Mouse (Mus musculus) stomach, embryonic 14.5 days (tissue): ENCODE results near the gene Ctdnep1. TPM values are rescaled to one million over a fixed set of nuclear protein-coding genes. Genes with fewer than 3 reads are reported as not detected.
"Not testable (repeated sequence)": the region's sequence is repeated elsewhere in the genome, so short reads cannot be mapped to it uniquely, and the experiment has no call there.

Experiments used
- ATAC-seq: fragments of 200-750 bp; cut with Nextera tagmentation; 2 replicates; pipeline ENCODE4 v1.8.0; 2017; ENCODE audit warnings: low read depth, moderate TSS enrichment; ENCODE audit not compliant: insufficient number of reproducible peaks, insufficient read depth, low FRiP score
- H3K27ac ChIP-seq: fragments of 300-500 bp; sonication (generic); 2 replicates; pipeline ENCODE4 v1.5.1; 2014; ENCODE audit warnings: mild to moderate bottlenecking, low read length, moderate library complexity, mixed read lengths
- H3K27me3 ChIP-seq: fragments of 300-500 bp; sonication (generic); 2 replicates; pipeline ENCODE4 v1.6.1; 2014; ENCODE audit warnings: low read length, control low read depth, mixed read lengths; ENCODE audit not compliant: control insufficient read depth, insufficient read depth
- H3K36me3 ChIP-seq: fragments of 300-500 bp; sonication (generic); 2 replicates; pipeline ENCODE4 v1.6.1; 2014; ENCODE audit warnings: mild to moderate bottlenecking, control low read depth, low read length, moderate library complexity, mixed read lengths; ENCODE audit not compliant: control insufficient read depth, insufficient read depth
- H3K4me1 ChIP-seq: fragments of 300-500 bp; sonication (generic); 2 replicates; pipeline ENCODE4 v1.6.1; 2014; ENCODE audit warnings: low read length, control low read depth, mixed read lengths; ENCODE audit not compliant: control insufficient read depth, insufficient read depth
- H3K4me2 ChIP-seq: fragments of 300-500 bp; sonication (generic); replicated peaks from 2 replicates; pipeline ENCODE4 v1.6.1; 2014; ENCODE audit warnings: low read depth, low read length, control low read depth
- H3K4me3 ChIP-seq: fragments of 300-500 bp; sonication (generic); 2 replicates; pipeline ENCODE4 v1.5.1; 2014; ENCODE audit warnings: low read depth, low read length, control low read depth
- H3K9ac ChIP-seq: fragments of 300-500 bp; sonication (generic); replicated peaks from 2 replicates; pipeline ENCODE4 v1.6.1; 2014; ENCODE audit warnings: low read depth, mild to moderate bottlenecking, control low read depth, low read length, moderate library complexity, mixed read lengths
- H3K9me3 ChIP-seq: fragments of 300-500 bp; sonication (generic); 2 replicates; pipeline ENCODE4 v1.6.1; 2016; ENCODE audit warnings: low read depth, low read length, control low read depth; ENCODE audit not compliant: control insufficient read depth
- whole genome bisulfite sequencing: fragments of 180-500 bp; shearing (Covaris S2); extraction: QIAGEN DNeasy Blood & Tissue Kit; methylation state at CpG from one replicate; pipeline ENCODE4 v1.1.7; 2014; 5-methylcytosine and 5-hydroxymethylcytosine counted together
- polyA plus RNA-seq: library from polyadenylated mRNA; unstranded; fragments of >200 nt; fragmentation: Nextera tagmentation; extraction: Ambion mirVana; gene quantifications from 2 replicates; pipeline ENCODE4 v1.2.1, GENCODE M21; 2014

The Ctdnep1 gene
- polyA plus RNA-seq, 1 experiment from 2014 or later: 29.5 TPM

DNA sequence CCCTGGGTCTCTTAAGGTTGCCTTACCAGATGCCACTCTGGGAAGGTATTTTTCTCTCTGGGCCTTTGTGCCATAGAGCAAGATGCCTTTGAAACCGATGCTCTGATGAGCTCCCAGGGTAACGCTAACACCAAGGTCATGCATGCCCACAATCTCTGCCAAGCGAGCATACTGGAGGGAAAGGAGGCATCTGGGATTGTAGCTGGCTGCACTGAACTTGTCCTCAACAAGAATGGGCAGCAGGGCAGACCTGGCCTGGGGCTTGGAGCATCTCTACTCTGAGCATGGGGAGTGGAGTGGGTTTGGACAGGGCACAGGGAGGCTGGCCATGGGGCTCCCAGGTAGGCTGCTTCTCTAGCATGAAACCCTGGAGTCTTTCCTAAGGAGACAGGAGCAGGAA is 32.5 kb downstream of the Ctdnep1 start:
- H3K27ac ChIP-seq: no peak overlapping the region
- H3K9ac ChIP-seq: no peak overlapping the region
- 83% methylated on average over 3 of the region's 3 CpGs for WGBS
- H3K9me3 ChIP-seq: no peaks in the 10 kb centered on the region
- peaks cover 18% of the 10 kb centered on the region for H3K4me1 ChIP-seq
- peaks cover 44% of the 10 kb centered on the region for H3K36me3 ChIP-seq
- no peaks in the 10 kb centered on the region for H3K27me3 ChIP-seq
- no peak overlapping the region for H3K4me3 ChIP-seq
- ATAC-seq: no peak
- H3K4me2 ChIP-seq: no peak overlapping the region

DNA sequence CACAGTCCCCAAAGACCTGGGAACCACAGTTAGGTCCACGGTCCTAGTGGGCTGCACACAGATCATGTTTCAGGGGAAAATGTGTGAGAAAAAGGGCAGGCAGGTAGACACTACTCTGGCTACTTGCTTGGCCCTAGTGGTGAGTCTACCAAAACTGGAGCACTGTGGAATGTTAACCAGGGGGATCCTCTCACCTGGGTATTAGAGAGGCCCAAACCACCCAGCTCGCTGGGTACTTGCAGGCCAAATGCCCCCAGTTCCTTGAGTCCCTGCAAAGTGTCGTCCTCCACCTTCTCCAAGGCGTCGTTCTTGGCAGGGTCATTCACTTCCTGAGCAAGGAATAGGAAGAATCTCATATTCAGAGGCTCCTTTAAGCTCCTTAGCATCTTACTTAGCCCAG is 33.1 kb downstream of the Ctdnep1 start:
- H3K4me3 ChIP-seq: no peak overlapping the region
- 60% methylated on average over 5 of the region's 5 CpGs for WGBS
- H3K9ac ChIP-seq: no peak overlapping the region
- no peaks in the 10 kb centered on the region for H3K9me3 ChIP-seq
- H3K36me3 ChIP-seq: peaks cover 38% of the 10 kb centered on the region
- peaks cover 19% of the 10 kb centered on the region for H3K4me1 ChIP-seq
- no peak for ATAC-seq
- H3K4me2 ChIP-seq: 0 out of 2 replicates have a peak overlapping the region, but pooled peaks have one; percentile 54
- H3K27ac ChIP-seq: no peak overlapping the region
- no peaks in the 10 kb centered on the region for H3K27me3 ChIP-seq

DNA sequence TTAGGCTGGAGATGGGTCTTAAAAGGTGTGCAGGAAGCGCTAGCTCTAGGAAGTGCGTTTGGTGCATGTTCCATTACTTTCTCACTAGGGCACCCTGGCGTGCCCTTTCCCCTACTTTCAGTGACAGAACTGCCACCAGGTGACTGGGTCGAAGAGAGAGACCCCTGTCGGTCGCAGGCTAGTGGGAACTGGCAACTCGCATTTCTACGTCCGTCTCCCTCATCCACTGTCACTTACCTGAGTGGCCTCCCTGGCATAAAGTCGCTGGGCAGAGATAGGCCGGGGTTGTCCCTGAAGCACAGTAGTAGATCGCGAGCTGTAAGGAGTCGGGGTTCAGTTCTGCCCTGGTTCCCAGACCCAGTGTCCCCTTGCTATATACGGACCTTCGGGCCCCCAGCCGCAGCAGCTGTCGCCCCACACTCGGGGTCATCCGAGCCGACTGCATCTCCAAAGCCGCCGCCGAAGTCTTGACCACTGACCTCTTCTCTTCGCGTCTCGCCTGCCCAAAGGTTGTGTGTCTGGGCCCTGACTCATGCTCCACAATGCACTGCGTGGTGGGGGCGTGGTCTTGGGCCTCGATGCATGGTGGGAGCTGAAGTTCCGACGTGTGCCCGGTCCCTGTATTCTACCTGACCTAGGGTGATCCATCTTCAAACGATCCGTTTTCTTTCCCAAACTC is 34.1 kb downstream of the Ctdnep1 start, which contains the start of gene Acadvl:
TSS of gene Acadvl (minus strand) at position 532 of the 679 bp plus-strand sequence.
- Histone ChIP-seq H3K27ac (peak within 1 kb of the TSS; percentile 34; the same call in 1 of the 2 replicates), H3K9ac (peak within 1 kb of the TSS; percentile 60), H3K9me3 (no peaks in the 10 kb centered on the region), H3K27me3 (no peaks in the 10 kb centered on the region), H3K4me2 (peak within 1 kb of the TSS; percentile 54), H3K36me3 (peaks cover 28% of the 10 kb centered on the region), H3K4me3 (peak within 1 kb of the TSS; percentile 47), H3K4me1 (peaks cover 28% of the 10 kb centered on the region)
- ATAC-seq: peak; percentile 82
- WGBS: under 1% methylated on average over 35 of the region's 35 CpGs

DNA sequence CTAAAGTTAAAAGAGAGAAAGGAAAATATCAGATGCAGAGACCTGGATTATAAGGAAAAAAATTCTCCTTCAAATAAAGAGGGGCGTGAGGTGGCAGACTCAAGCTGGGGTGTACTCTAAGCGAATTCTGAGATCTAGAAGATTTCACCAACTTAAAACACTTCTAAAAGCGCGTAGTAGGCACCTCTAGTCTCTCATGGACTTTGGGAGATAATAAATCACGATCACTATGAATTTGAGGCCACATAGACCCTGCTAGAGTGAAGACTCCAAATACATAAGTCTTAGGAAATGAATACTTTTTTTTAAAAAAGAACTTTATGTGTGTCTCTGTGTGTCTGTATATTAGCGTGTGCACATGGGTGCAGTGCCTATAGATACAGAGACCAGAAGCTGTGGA is 34.7 kb downstream of the Ctdnep1 start:
- ATAC-seq: no peak
- H3K4me3 ChIP-seq: no peak overlapping the region
- no peaks in the 10 kb centered on the region for H3K9me3 ChIP-seq
- H3K4me1 ChIP-seq: peaks cover 35% of the 10 kb centered on the region
- peaks cover 21% of the 10 kb centered on the region for H3K36me3 ChIP-seq
- H3K4me2 ChIP-seq: peak overlapping the region; percentile 54; the same call in 1 of the 2 replicates
- H3K9ac ChIP-seq: no peak overlapping the region
- no peaks in the 10 kb centered on the region for H3K27me3 ChIP-seq
- no peak overlapping the region for H3K27ac ChIP-seq
- WGBS: 70% methylated on average over 6 of the region's 6 CpGs

DNA sequence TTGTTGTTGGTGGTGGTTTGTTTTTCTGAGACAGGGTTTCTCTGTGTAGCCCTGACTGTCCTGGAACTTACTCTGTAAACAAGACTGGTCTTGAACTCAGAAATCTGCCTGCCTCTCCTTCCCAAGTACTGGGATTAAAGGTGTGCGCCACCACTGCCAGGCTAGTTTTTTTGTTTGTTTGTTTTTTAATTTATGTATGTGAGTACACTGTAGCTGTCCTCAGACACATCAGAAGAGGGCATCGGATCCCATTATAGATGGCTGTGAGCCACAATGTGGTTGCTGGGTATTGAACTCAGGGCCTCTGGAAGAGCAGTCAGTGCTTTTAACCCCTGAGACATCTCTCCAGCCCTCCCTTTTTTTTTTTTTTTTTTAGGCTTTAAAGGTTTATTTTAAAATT is 35.2 kb downstream of the Ctdnep1 start:
- not testable (repeated sequence) for H3K4me2 ChIP-seq, H3K4me3 ChIP-seq, H3K27ac ChIP-seq, ATAC-seq, H3K9ac ChIP-seq, H3K9me3 ChIP-seq, H3K27me3 ChIP-seq
- Histone ChIP-seq H3K36me3 (peaks cover 17% of the 10 kb centered on the region), H3K4me1 (peaks cover 37% of the 10 kb centered on the region)
- 79% methylated on average over 2 of the region's 2 CpGs for WGBS

DNA sequence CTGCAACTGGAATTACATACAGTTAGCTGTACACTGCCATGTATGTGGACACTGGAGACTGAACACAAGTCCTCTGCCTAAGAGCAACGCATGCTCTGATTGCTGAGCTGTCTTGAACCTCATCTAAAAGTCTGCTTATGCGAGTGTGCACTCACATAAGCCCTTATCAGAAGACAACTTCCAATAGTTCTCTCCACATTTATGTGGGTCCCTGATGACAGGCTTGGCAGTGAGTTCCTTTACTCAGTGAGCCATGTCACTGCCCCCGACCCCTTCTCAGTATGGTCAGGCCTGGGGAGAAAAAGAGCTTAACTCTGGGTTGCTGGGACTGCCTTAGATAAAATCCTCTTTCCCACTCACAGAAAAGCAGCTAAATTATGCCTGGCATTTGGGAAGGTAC is 35.7 kb downstream of the Ctdnep1 start, which contains the start of gene Dlg4:
TSS of gene Dlg4 (plus strand) at position 274 of the 400 bp plus-strand sequence.
- WGBS: 65% methylated on average over 3 of the region's 3 CpGs
- Histone ChIP-seq H3K4me2 (peak within 1 kb of the TSS; percentile 86), H3K9me3 (no peaks in the 10 kb centered on the region), H3K27me3 (no peaks in the 10 kb centered on the region), H3K4me3 (peak within 1 kb of the TSS; percentile 62; the same call in 1 of the 2 replicates), H3K4me1 (peaks cover 37% of the 10 kb centered on the region), H3K27ac (peak within 1 kb of the TSS; percentile 89), H3K36me3 (peaks cover 13% of the 10 kb centered on the region), H3K9ac (no peak within 1 kb of the TSS)
- ATAC-seq: no peak

DNA sequence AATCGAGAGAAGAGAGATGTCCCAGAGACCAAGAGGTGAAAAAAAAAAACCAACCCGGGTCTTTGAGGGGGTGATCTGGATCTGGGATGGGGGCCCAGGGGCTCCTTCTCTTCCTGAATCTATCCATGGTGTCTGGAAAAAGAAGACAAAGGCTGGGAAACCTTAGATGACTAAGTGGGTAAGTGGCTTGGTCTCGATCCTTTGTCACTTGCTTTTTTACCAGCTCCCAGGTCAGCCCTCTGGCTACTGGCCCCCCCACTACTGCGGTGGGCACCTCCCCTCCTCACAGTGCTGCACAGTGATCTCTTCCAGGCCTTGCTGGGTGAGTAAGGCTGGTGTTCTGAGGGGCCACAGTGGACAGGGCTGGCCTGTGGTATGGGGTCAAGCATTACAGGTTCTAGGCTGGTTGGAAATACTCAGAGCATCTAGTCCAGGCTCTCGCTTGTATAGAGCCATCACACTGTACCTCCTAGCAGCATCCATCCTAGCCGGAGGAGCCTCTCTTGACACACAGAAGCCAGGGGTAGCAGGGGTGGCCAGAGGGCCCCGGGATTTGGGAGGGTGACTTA is 36.3 kb downstream of the Ctdnep1 start:
- no peak for ATAC-seq
- Histone ChIP-seq H3K4me1 (peaks cover 37% of the 10 kb centered on the region), H3K27me3 (no peaks in the 10 kb centered on the region), H3K4me3 (no peak overlapping the region), H3K36me3 (peaks cover 6% of the 10 kb centered on the region), H3K4me2 (peak overlapping the region; percentile 86; the same call in 1 of the 2 replicates), H3K9me3 (no peaks in the 10 kb centered on the region), H3K27ac (no peak overlapping the region), H3K9ac (no peak overlapping the region)
- WGBS: 34% methylated on average over 7 of the region's 7 CpGs

DNA sequence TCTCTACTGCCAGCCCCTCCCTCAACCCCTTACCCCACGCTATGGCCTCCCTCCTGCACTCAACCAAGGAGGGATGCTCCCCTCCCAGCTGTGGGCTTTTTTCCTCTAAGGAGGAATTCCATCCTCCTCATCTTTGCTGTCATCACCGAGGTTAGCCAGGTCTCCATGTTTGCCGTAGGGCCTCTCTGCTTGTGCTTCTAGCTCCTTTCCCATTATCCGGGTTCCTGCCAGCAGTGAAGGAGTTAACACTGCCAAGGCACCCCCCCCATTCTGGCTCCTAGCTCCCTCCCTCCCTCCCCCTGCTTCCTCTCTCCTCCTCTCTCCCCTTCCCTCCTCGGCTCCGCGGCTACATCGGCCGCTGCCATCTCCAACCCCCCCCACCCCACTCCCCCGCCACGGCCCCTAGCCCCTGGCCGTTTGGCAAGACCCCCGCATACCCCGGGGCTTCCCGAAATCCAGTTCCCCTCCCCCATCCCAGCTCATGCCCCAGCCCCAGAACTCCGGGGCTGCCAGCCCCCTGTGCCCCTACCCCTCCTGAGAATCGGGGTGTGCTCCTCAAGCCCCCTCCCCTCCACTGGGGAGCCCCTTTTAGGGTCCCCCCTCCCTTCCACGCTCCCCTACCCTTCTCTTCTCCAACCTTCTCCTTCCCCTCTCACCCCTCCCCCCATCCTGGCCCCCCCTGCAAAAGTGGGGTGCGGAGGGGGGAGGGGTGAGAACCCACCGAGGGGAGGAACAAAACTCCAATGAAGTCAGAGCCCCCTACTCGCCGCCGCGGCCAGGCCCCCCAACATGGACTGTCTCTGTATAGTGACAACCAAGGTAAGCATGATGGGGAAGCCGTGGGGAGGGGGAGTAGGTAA is 37.4 kb downstream of the Ctdnep1 start:
- ATAC-seq: no peak
- H3K4me2 ChIP-seq: peak overlapping the region; percentile 86
- H3K4me1 ChIP-seq: peaks cover 41% of the 10 kb centered on the region
- under 1% methylated on average over 21 of the region's 25 CpGs for WGBS
- H3K4me3 ChIP-seq: peak overlapping the region; percentile 62
- no peaks in the 10 kb centered on the region for H3K27me3 ChIP-seq
- no peaks in the 10 kb centered on the region for H3K36me3 ChIP-seq
- H3K9me3 ChIP-seq: no peaks in the 10 kb centered on the region
- peak overlapping the region; percentile 89 for H3K27ac ChIP-seq
- H3K9ac ChIP-seq: peak overlapping the region; percentile 67
